Mouse (Mus musculus) retina, postnatal 1 day (tissue): ENCODE results near the gene Trip6.

Experiments used
- DNase-seq: peaks from one replicate; pipeline ENCODE4 v3.0.0-alpha.2; 2012

The Trip6 gene

GRCm38 (mm10) chr5:137314193-137315083 lies at the start of gene Trip6:
Trip6 (minus strand) TSS chr5:137314404.
- DNase-seq: peak; percentile 90

DNA sequence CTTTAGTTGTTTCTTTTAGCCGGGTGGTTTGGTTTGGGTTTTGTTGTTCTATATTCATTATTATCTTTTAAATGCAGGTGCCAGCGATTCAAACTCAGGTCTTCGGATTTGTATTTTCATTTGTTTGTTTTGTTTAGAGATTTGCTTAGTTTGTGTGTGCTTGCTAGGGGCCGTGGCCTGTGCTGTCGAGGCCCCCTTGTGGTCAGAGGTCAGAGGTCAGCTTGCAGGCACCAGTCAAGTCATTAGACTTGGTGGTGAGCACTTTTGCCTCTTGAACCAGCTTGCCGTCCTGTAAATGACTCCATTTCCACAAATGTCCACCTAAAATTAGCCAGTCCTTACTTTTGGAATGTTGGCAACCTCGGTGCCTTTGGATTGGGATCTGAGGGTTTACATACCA lies 44.2 kb upstream of the Trip6 start:
- DNase-seq: no peak

GRCm38 (mm10) chr5:137354091-137354490 lies 39.9 kb upstream of the Trip6 start:
- no peak for DNase-seq

DNA sequence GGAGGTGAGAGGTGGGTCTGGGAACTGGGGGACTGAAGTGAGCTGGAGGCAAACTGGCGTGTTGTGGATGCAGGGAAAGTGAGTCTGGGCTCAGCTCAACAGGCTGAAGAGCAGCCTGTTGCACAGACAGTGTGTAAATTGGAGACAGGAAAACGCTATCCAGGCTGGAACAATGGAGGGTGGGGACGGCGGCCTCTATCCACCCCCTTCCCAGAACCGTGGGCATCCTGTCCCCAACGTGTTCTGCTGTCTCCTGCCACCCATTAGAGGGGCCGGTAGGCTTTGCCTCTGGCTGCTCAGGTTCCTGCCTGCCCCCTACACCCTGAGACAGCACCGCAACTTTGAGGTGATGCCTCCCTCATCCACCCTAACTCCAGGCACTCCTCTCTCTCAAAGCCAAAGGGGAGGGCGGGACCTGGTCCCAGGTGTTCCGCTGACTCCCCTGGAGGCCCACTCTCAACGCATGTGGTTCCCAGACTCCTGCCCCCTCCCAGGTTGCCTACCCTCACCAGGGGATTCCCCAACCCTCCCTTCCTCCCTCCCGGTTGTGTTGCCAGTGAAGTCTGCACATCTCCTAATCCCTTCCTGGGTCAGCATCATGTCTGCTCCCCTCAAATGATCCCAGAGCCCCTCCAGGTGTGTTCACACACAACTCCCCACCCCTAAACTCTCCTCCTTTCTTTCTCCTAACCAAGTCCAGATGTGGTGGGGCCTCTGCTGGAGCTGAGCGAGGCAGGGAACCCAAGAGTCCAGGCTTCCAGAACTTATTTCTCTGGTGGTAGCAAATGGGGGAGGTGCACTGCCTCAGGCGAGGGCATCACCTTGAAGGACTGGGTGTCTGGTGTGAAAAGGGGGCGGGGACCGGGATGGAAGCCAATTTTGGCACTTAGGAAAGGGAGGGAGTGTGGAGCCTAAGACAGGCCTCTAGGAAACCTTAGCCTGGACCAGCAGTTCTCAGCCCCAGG lies 38.1 kb upstream of the Trip6 start:
- peak; percentile 38 for DNase-seq

- peak; percentile 10 for DNase-seq
These were observed 37.2 kb upstream of the Trip6 start for GRCm38 (mm10) chr5:137351394-137351793.

DNA sequence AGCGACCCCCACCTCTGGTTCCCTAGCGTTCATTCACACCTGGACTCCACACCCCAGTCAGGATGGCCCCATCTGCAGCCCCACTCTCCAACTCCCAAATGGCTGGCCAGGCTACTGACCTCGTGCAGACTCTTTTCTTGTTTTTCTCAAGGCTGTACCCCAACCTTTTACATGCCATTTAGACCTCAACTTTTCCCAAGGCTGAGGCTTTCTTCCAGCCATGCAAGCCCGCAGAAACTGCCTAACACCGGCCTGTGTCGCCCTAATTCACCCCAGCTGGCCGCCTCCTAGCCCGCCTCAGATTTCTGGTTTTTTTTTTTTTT lies 36.8 kb upstream of the Trip6 start:
- DNase-seq: no peak

GRCm38 (mm10) chr5:137350205-137351057 lies 36.2 kb upstream of the Trip6 start:
- DNase-seq: peak; percentile 7

DNA sequence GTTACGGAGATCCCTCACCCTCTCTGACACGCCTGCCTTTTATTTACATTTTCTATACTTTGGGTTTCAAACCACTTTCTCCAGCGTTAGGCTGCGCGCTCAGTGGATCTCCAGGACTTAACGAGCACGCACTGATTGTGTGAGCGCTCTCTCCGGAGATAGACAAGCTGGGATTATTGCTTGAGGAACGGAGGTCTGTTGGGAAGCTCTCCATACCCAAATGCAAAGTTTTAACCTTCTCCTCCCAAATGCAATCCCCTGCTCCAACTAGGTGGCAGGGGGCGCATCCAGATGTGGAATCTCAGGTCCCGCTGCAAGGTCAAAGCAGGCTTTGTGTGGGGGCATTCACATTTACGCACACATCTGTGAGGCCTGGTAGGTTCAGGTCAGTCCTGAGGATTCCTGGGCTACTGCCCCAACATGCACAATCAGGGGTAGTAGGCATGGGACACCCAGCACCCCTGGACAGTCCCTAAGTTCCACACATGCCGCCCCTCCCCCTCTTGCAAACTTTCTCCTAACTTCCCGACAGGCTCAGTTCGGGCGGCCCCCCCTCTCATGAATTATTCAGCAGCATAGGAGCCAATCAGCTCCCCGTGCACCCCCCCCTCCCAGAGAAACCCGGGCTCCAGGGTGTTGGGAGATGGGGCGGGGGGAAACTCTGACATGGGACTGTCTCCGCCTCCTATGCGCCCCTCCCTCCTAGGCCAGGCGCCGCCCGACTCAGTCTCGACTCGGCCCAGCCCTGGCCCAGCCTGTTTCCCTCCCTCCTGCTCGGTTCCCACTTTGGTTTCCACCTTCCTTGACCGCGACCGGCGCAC lies 35.4 kb upstream of the Trip6 start, which contains the start of gene Ephb4:
Gene Ephb4, plus strand, starts transcription at position 726 of the 821 bp plus-strand sequence.
- DNase-seq: peak; percentile 93

- peak; percentile 48 for DNase-seq
These were observed 34.5 kb upstream of the Trip6 start for GRCm38 (mm10) chr5:137348482-137349383.

DNA sequence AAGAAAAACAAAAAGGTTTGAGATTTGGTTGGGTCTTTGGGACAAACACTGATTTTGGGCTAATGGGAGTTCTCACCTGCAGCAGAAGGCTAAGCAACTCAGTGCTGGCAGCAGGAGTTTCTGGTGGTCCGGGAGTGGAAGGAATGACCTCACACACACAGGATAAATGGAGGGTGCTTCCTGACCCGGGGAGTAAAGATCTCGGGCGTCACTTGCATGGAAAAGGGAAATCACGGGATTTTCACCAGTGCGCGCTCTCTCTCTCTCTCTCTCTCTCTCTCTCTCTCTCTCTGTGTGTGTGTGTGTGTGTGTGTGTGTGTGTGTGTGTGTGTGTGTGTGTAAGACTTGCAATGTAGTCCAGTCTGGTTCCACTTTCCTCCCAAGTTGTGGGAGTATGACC lies 33.7 kb upstream of the Trip6 start:
- DNase-seq: no peak

DNA sequence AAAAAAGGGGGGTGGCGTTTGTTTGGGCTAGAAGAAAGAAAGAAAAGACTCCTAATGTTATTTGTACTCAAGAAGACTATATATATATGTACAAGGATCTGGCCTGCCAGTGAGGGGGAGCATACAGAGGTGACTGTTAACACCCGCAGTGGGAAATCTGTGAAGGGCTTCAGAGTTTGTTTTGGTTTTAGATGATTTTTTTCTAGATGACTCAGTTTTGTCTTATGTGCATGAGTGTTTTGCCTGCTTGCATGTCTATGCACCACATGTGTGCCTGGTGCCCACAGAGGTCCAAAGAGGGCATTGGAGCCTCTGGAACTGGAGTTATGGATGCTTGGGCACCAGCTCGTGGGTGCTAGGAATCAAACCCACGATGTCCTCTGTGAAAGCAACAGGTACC lies 32.8 kb upstream of the Trip6 start:
- DNase-seq: no peak

- DNase-seq: no peak
These were observed 32.2 kb upstream of the Trip6 start for GRCm38 (mm10) chr5:137346388-137346787.

- no peak for DNase-seq
These were observed 31.6 kb upstream of the Trip6 start for GRCm38 (mm10) chr5:137345821-137346220.

DNA sequence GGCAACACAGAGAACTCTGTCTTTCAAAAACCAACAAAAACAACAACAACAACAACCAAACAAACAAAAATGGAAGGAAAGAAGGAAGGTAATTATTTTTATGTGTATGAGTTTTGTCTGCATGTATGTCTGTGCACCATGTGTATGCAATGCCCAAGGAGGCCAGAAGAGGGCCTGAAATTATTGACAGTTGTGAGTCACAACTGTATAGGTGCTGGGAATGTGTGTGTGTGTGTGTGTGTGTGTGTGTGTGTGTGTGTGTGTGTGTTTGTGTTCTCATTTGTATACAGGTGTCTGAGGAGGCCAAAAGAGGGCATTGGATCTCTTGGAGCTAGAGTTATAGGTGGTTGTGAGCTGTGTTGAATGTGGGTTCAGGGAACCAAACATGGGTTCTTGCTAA lies 29.7 kb upstream of the Trip6 start:
- DNase-seq: no peak

- no peak for DNase-seq
These were observed 29.2 kb upstream of the Trip6 start for GRCm38 (mm10) chr5:137343412-137343811.

DNA sequence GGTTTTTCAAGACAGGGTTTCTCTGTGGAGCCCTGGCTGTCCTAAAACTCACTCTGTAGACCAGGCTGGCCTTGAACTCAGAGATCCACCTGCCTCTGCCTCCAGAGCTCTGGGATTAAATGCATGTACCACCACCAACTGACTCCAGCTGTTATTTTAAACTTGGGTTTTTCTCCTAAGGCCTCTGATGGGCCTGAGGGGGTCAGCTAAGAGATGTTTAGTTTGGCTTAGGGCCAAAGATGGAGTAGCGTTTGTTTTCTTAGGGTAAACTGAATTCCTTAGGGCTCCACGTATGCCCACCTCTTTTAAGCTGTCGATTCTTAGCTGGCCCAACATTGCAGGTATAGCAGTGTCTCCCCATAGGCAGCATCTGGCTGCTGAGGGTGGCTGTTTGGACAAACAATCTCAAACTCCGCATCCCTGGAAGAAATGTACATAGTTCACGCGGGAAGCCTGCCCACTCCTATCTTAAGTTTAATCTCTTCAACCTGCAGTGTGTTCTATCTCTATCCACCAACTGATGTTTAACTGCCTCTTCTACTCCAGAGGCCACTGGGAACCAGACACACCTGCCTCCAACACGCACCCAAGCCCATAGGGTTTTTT lies 28.3 kb upstream of the Trip6 start:
- no peak for DNase-seq

GRCm38 (mm10) chr5:137340222-137340621 lies 26.0 kb upstream of the Trip6 start:
- no peak for DNase-seq

GRCm38 (mm10) chr5:137339290-137339979 lies 25.2 kb upstream of the Trip6 start:
- peak; percentile 46 for DNase-seq

GRCm38 (mm10) chr5:137338663-137339289 lies 24.6 kb upstream of the Trip6 start:
- DNase-seq: no peak
